Mouse (Mus musculus) spleen, postnatal 14 days (tissue): ENCODE data around the gene Mthfs.
"Not testable (repeated sequence)": the region's sequence is repeated elsewhere in the genome, so short reads cannot be mapped to it uniquely, and the experiment has no call there.

Experiments used
- DNase-seq, 2 experiments: peaks; one replicate each; pipeline ENCODE4 v3.0.0; 2021 to 2022; ENCODE audit warnings: low spot score in 2 of 2

Gene Mthfs

GRCm38 (mm10) chr9:89240516-89241019 lies 30.1 kb downstream of the Mthfs start:
- not testable (repeated sequence) for DNase-seq

- DNase-seq: no peak
Observed at GRCm38 (mm10) chr9:89253400-89253799, 42.9 kb downstream of the Mthfs start.

GRCm38 (mm10) chr9:89256556-89257335 lies 46.3 kb downstream of the Mthfs start:
- DNase-seq: no peak

GRCm38 (mm10) chr9:89263968-89264367 lies 53.5 kb downstream of the Mthfs start:
- no peak for DNase-seq

- DNase-seq: no peak
Observed at GRCm38 (mm10) chr9:89264571-89264970, 54.1 kb downstream of the Mthfs start.

GRCm38 (mm10) chr9:89267093-89267492 lies 56.6 kb downstream of the Mthfs start:
- DNase-seq: no peak

- no peak for DNase-seq
Observed at GRCm38 (mm10) chr9:89267572-89267971, 57.1 kb downstream of the Mthfs start.

GRCm38 (mm10) chr9:89270376-89270775 lies 59.9 kb downstream of the Mthfs start:
- no peak for DNase-seq

GRCm38 (mm10) chr9:89273766-89274165 lies 63.3 kb downstream of the Mthfs start:
- no peak for DNase-seq

- no peak for DNase-seq
Observed at GRCm38 (mm10) chr9:89278207-89278606, 67.7 kb downstream of the Mthfs start.

GRCm38 (mm10) chr9:89282374-89283068 lies 72.0 kb downstream of the Mthfs start:
- DNase-seq: no peak

- DNase-seq: no peak
Observed at GRCm38 (mm10) chr9:89288037-89288436, 77.6 kb downstream of the Mthfs start.

GRCm38 (mm10) chr9:89293364-89293763 lies 82.9 kb downstream of the Mthfs start:
- DNase-seq: no peak

- no peak for DNase-seq
Observed at GRCm38 (mm10) chr9:89294121-89294520, 83.6 kb downstream of the Mthfs start.

- DNase-seq: no peak
Observed at GRCm38 (mm10) chr9:89305637-89306036, 95.2 kb downstream of the Mthfs start.

- DNase-seq: no peak
Observed at GRCm38 (mm10) chr9:89308357-89309194, 98.1 kb downstream of the Mthfs start.

GRCm38 (mm10) chr9:89309195-89309535 lies 98.7 kb downstream of the Mthfs start:
- DNase-seq: no peak

- DNase-seq: no peak
Observed at GRCm38 (mm10) chr9:89311649-89312048, 101.2 kb downstream of the Mthfs start.

GRCm38 (mm10) chr9:89373731-89374130 lies 163.3 kb downstream of the Mthfs start:
- DNase-seq: no peak

- DNase-seq: no peak
Observed at GRCm38 (mm10) chr9:89374650-89375049, 164.2 kb downstream of the Mthfs start.

GRCm38 (mm10) chr9:89403031-89403430 lies 192.6 kb downstream of the Mthfs start:
- DNase-seq: no peak
